Mouse (Mus musculus): ENCODE measurements around the gene Tceal7.
"Not testable (repeated sequence)": the region's sequence is repeated elsewhere in the genome, so short reads cannot be mapped to it uniquely, and the experiment has no call there.

Tceal7 gene

DNA sequence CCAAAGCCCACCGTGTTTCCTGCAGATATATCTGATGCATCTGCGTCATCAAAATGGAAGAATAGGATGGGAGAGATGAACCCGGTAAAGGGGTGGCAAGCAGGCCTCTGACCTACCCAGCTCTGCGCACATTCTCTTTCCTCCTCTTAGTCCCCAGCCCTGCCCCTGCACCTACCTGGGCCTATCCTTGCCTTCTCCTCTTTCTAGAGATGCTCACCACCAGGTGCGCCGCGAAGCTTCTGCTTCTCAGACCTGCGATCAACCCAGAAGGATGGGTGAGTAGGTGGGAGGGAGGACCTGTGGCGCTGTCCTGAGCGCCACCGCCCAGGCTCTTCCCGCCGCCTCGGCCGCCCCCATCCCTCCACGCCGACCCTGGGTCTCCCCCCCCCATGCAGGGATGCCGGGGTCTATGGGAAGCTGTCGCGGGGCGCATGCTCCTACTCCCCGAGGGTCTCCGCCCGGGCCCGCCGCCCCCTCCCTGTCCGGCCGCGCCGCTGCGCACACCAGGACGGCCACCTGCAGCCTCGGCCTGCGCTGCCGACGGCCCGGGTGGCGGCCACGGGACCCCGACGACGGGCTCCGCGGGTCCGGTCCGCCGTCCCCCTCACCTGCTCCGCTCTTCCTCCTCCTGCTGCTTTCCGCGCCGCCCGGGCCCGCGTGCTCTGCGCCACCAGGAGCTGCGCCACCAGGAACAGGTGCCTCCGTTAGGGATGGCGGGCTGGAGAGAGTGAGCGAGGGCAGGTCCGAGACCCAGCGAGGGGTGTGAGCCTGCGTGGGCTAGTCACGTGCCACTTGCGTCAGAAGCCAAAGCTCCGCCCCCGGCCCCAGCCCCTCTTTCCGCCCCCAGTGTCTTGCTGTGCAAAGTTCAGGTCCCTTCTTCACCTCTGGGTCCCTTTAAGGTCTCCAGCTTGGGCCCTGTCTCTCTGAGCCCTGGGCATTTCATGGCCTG, at the start of gene Tceal7, which contains the start of gene Bex1:
Tceal7 (plus strand) TSS at position 51 of the 949 bp plus-strand sequence.
Bex1 (minus strand) TSS at position 785 of the 949 bp plus-strand sequence.
- not testable (repeated sequence) for DNase-seq (ENCODE audit: low read depth)

DNA sequence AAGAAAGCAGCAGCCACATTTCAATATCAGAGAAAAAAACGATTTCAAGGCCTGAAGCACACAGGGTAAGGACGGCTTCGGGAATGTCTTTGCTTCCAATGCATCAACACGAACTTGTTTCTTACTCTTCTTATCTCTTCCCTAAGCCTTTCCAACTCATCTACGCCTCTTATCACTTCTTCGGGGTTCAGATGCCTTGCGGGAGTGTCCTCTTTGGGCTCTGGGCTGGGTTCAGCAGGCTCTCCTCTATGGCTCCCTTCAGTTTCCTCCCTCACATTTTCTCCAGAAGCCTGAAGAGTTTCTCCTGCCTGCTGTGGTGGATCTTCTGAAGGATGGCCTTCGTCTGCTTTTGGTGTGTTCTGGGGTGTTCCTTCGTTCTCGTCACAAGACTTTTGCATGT, 44.0 kb upstream of the Tceal7 start:
- no peak for DNase-seq (ENCODE audit: low read depth)

DNA sequence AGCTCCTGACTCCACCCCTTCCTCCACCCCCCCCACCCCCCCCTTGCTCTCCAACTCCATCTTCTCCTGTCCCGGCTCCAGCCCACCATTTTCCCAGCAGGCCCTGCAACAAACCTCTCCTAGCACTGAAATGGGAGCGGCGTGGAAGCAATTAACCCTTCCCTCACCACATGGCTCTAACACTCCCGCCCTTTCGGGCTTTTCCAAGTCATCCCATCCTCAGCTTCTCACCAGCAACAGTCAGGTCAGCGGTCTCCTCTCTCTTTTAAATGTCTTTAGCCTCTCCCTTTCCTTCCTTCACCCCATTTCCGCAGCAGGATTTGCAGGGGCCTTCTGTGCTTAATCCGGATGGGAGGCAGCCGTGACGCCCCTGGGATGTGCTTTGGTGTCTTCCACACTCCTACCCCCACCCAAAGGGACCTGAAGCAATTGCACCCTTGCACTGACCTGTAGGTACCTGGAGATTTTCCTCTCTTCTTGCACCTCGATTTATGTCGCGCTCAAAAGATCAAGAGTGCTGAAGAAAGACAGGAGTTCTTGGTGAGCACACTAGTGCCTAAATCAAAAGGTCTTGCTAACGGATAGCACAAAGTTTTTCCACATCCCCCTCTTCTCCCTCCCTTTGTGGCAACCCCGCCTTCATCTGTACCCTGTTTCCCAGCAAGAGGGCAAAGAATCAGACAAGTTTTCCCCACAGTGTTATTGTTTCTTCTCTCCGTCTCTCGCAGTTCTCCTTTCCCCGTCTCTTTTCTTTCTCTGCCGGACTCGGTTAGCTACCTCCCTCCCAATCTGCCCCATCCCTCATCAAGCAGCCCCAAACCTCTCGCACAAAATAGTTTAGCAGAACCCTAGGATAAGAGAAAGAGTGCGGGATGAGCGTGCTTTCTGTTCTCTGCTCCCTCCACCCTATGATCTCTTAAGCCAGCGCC, 43.1 kb upstream of the Tceal7 start:
- DNase-seq (ENCODE audit: low read depth) = no peak

DNA sequence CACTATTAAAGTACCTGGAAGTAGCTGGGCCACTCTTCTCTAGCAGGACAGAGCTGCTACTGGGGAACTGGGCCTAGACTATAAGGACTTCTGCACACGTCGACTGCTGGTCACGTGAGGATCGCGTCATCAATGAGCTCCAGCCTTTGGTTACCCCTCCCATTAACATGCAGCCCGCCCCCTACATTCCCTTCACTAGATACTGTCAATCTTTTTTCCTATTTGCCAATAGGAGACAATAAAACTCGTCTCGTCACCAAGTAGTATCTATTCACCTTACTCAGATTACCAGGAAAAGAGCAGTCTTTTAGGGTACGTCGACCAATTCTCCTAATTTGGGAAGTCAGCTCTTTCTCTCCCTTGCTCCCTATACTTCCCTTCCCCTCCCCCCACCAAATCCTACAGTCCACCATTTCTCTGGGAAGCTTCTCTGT, 42.4 kb upstream of the Tceal7 start, which contains the start of gene Tceal8:
Tceal8 (minus strand) TSS at position 225 of the 434 bp plus-strand sequence.
- peak; percentile 1 for DNase-seq (ENCODE audit: low read depth)

DNA sequence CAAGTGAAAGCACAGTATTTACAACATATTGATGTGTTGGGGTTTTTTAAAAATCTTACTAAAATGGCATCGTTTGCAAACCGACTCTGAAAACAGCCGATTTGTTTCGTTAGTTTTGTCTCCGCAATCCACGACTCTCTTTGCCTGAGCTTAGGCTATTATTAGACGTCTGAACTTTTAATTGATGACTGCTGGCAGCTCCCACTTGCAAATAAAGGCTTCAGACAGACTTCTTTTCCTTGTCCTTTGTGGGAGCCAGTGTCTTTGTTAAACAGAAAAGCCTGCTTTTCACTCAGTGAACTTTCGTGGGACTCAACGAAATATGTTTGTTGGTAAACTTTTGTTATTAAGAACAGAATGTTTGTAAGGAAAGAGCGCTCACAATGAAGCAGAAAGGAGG, 41.8 kb upstream of the Tceal7 start:
- no peak for DNase-seq (ENCODE audit: low read depth)

DNA sequence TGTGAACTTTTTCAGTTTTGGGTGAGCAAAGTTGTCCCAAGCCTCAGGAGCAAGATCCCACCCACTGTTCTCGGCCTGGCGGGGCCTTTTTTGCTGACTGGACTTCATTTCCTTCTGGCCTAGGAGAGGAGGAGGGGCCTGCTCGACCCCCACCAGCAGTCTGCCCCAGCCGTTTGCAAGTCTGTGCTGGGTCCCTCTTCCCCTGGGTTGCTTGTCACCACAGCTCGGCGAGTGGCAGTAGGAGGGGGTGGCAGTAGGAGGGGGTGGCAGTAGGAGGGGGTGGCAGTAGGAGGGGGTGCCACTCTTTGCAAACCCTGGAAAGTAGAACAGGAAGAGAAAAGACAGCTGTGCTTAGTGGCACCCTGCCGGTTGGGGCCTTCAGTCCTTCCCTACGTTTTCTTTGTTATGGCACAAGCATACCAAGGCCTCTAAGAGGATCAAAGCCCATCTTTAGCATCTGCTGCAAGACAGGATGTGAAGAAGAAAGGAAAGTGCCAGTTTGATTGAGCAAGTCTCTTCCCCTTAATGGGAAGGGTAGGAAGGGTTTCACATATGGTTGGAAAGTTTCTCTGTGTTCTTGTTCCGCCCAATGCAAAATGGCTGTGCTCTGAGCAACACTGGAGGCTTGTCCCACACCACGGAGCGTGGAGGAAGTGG, 33.6 kb upstream of the Tceal7 start:
- no peak for DNase-seq (ENCODE audit: low read depth)

DNA sequence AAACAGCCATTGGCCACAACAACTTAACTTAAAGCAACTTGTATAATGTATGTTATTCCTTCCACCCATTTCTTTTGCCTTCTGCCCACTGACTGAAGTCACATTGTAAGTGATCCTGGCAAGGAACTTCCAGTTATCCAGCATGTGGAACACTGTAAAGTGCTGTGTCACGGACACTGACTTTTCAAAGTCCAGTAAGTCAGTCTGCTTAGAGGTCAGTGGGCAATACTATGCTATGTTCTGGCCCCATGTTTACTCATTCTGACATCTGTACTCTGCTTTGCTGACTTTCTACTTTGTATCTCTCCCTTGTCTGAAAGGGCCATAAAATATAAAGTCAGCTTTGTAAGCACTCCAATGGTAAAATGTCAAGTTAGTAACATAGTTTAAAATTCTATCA, 31.5 kb upstream of the Tceal7 start:
- no peak for DNase-seq (ENCODE audit: low read depth)

DNA sequence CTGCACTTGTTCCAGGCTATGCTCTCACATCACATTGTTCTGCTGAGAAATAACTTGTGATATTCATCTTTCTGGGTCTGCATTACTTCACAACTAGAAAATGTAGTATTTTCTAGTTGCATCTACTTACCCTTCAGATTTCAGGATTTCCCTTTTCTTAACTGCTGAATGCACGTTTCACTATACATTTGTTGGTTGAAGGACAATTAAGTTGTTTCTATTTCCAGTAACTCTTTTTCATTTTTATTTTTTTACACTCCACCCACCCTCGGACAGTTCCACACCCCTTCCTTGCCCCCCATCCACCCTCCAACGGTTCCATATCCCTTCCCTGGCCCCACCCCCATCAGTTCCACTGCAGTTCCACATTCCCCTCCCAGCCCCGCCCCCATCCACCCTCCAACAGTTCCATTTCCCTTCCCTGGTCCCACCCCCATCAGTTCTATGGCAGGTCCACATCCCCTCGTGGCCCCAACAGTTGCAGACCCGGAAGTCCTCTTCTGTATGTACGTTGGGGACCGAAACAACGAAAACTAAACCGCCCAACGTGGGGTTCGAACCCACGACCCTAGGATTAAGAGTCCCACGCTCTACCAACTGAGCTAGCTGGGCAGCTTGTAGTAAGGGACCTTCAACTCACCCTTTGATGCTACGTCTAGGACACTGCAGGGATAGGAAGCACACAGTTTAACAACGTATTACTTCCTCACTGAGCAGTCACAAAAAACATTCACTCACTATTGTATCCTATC, 19.2 kb upstream of the Tceal7 start:
- DNase-seq (ENCODE audit: low read depth) = no peak

DNA sequence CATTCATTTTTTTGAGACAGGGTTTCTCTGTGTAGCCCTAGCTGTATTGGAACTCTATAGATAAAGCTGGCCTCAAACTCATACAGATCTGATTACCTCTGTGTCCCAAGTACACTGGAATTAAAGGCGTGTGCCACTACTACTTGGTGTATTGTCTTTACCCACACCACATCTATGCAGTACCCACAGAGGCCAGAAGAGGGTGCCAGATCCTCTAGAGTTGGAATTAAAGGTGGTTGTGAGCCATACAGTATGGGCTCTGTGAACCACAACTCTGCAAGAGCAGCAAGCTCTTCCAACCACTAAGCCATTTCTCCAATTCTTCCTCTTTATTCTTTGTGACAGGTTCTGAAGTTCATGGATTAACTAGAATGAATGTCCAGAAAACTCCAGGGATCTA, 17.7 kb upstream of the Tceal7 start:
- DNase-seq (ENCODE audit: low read depth) = peak; percentile 46

DNA sequence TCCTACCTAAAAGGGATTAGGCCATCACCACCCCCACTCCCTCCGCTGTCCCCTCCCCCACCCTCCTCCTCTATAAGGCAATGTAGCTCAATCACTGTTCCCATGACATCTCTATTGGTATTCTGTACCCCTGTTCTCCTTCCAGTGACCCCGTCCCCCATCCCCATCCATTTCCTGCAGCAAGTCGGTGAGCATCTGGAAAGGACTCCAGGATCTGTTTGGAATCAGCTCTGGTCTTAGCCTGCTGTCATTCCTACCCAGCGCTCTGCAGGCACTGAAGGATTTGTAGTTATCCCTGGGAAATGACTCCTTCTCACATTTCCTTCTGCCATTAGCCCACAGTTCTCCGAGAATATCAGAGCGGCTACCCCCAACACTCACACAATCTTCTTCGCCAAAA, 11.3 kb upstream of the Tceal7 start:
- DNase-seq (ENCODE audit: low read depth) = no peak

DNA sequence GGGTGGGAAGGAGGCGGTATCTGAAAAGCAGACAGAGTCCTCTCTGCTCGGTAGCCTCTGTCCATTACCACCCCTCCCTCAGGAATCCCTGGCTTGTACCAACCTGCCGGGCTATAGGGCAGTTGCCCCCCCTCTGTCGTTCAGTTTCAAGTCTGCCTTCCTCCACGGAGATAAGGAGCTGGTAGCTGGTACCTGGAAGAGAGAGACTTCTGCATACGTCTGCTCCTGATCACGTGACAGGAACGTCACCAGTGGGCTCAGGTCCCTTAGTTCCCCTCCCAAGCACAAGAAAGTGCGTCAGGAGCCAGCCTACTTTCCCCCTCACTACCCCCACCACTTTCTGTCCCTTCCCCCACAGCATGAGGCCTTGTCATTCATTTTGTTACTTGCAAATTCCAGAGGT, 10.9 kb upstream of the Tceal7 start, which contains the start of gene Tceal5:
Tceal5 (minus strand) TSS at position 213 of the 403 bp plus-strand sequence.
- no peak for DNase-seq (ENCODE audit: low read depth)

DNA sequence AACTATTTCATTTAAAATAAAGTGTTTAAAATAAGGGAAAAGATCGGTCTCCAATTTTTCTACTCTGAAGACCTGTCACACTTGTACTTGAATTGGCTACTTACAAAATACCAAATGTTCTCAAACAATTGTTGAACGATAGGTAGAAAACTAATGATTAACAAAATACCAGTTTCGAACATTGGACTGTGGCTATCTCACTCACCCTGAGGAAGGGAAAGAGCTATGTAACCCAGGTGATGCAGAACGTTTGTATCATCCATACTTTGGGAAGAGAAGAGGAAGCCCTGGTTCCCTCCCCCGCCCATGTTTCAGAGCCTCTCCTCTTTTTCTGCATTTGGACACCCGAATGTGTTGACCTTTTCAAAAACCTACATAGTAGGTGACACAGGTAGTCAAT, 10.2 kb upstream of the Tceal7 start:
- no peak for DNase-seq (ENCODE audit: low read depth)

DNA sequence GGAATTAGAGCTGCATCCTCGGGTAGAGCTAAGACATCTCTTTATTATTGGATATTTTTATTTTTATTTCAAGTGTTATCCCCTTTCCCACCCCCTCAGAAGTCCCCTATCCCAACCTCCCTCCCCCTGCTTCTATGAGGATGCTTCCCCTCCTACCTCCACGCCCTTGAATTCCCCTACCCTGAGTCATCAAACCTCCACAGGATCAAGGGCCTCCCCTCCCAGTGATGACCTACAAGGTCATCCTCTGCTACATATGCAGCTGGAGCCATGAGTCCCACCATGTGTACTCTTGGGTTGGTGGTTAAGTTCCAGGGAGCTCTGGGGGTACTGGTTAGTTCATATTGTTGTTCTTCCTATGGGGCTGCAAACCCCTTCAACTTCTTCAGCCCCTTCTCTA, 1.2 kb upstream of the Tceal7 start:
- DNase-seq (ENCODE audit: low read depth) = no peak

DNA sequence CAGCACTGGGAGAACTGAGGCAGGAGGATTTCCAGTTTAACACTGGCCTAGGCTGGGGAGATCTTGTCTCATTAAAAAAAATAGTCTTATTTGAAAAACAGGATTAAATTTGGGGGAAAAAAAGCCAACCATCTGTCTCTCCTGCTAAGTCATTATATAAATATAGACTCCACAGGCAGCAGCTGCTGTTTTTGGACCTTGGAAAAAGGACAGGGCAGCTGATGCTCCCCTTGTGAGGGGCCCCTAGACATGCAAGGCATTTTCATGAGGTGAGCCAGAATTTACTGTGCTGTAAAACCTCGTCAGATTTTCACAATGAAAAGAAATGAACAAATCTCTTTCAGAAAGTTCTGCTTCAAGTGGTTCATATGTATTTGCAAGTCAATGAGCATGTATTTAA, 1.7 kb downstream of the Tceal7 start:
- DNase-seq (ENCODE audit: low read depth) = no peak

DNA sequence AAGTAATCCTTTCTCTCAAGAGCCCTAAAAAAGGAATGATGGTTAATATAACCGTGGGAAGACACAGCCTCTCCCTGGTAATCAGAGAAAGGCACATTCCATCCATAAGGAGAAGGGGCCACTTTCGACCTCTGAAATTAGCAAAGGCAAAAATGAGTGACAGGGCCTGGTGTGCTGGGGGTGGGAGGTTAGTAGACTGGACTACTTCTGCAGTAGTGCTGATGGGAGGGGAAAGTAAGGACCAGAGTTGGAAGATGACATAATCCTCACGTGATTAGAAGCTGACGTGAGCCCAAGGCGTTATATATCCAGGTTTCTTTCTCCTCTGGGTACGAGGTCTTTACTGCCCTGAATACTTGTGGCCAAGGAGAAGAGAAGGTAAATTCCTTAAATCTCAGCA, 9.1 kb downstream of the Tceal7 start:
- DNase-seq (ENCODE audit: low read depth) = no peak

DNA sequence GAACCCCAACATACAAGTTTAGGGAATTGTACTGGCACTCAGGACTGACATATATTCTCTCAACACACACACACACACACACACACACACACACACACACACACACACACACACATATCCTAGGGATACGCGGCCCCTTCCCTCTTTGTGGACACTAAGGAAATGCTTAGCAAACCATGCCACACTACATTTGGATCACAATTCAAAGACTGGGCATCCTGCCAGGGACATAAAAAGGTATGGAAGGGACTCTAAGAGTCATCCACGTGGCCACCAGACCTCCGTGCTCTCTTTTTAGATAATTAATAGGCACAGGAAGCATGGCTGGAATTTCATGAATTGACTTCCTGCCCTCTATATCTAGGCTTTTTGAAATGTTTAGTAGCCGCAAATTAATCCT, 13.2 kb downstream of the Tceal7 start:
- DNase-seq (ENCODE audit: low read depth) = no peak

DNA sequence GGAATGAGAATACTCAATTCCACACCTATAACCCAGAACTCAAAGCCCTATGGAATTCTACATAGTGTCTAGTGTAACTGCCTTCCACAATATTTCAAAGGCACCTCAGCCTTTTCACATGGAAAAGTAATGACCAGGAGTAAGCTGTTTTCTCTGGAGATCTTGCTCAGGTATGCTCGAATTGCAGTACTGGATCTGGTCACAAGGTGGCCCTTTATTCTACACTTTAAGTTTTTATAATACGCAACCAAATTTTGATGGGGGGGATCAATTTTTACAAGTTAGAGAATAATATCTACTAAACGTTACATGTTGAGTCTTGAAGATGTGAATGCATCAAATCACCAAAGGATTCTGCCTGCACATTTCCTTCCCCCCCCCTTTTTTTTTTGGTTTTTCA, 23.5 kb downstream of the Tceal7 start:
- DNase-seq (ENCODE audit: low read depth) = peak; percentile 62

DNA sequence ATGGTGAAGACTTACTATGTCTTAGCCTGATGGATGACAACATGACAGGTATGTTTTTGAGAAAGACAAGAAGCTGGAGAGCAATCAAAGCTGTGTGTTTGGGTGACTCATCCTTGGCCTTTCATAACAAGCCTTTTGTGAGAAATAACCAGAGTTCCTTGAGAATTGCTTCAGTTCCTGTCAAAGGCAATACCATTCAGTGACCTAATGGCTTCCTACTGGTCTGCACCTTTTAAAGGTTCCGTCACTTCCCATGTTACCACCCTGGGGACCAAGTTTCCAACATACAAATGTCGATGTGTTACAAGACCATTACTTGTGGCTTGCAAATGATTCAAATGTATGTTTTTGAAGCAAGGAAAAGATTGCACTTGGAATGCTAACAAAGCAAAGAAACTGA, 28.6 kb downstream of the Tceal7 start:
- peak; percentile 4 for DNase-seq (ENCODE audit: low read depth)

DNA sequence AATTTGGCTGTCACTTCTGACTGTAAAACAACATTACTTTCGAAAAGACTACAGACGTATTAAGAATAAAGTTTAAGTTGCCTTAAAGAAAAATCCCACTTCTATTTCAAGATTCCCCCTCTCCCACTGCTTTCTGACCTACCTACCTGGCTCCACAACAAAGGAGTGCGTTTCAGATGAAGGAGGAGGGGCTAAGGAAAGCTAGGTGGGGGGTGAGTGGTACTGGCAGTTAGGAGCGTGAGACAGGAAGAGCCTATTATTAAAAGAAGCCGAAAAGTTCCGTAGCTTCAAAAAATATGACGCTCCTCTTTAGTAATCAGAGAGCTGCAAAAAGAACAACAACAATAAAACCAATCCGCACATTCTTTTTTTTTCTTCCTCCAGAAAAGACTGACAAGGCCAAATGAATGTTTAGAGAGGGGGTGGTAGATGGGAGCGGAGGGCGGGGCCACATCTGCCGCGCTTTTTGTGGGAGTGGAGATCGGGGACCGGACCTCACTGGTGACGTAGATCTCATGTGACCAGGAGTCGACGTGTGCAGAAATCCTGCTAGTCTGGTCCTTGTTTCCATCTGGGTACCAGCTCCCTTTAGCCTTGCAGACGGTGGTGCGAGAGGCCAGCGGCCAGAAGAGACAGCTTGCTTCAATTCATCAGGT, 30.1 kb downstream of the Tceal7 start, which contains the start of gene Tceal9:
Tceal9 (plus strand) TSS at position 506 of the 656 bp plus-strand sequence.
- DNase-seq (ENCODE audit: low read depth) = peak; percentile 84

DNA sequence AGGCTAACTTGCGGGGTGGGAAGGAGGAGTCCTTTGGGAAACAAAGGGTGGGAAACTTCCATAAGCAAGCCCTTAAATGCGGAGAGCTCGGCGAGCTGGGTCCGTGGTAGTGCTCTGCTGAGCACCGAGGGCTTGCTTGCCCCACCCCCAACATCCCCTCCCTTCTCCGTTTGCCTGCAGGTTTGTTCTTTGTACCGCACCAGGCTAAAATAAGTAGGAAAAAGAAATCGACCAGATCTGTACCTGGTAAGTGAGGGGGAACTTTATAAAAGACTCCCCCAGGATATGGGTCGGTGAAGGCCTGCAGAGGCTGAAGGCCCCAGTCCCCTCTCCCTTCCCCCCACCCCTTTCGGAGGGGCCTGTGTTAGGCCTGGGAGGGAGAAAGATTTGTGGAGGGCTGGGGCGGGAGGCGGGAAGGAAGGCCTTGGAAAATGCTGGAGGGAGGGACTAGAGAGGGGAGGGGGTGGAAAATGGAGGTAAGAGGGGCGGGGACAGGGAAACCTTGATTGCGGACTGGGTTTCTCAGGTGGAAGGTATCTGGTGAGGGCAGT, 31.0 kb downstream of the Tceal7 start:
- peak; percentile 41 for DNase-seq (ENCODE audit: low read depth)
